Mouse (Mus musculus) hindbrain, embryonic 13.5 days (tissue): Measurements from ENCODE around the gene Kcnq1. TPM values are rescaled to one million over a fixed set of nuclear protein-coding genes. Genes with fewer than 3 reads are reported as not detected.

ENCODE experiments used
- ATAC-seq: fragments of 200-750 bp; cut with Nextera tagmentation; 2 replicates; pipeline ENCODE4 v1.8.0; 2017; ENCODE audit warnings: moderate TSS enrichment; ENCODE audit not compliant: low FRiP score
- H3K27ac ChIP-seq: fragments of 300-500 bp; sonication (generic); 2 replicates; pipeline ENCODE4 v1.5.1; 2015; ENCODE audit warnings: inconsistent platforms, mild to moderate bottlenecking, moderate library complexity
- H3K27me3 ChIP-seq: fragments of 300-500 bp; sonication (generic); 2 replicates; pipeline ENCODE4 v1.6.1; 2015; ENCODE audit warnings: mild to moderate bottlenecking, inconsistent platforms
- H3K36me3 ChIP-seq: fragments of 300-500 bp; sonication (generic); 2 replicates; pipeline ENCODE4 v1.6.1; 2015; ENCODE audit warnings: mild to moderate bottlenecking, inconsistent platforms
- H3K4me1 ChIP-seq: fragments of 300-500 bp; sonication (generic); replicated peaks from 2 replicates; pipeline ENCODE4 v1.6.1; 2015; ENCODE audit warnings: inconsistent platforms
- H3K4me2 ChIP-seq: fragments of 300-500 bp; sonication (generic); 2 replicates; pipeline ENCODE4 v1.6.1; 2015; ENCODE audit warnings: inconsistent platforms, mild to moderate bottlenecking, moderate library complexity
- H3K4me3 ChIP-seq: fragments of 300-500 bp; sonication (generic); 2 replicates; pipeline ENCODE4 v1.5.1; 2015; ENCODE audit warnings: mild to moderate bottlenecking, inconsistent platforms
- H3K9ac ChIP-seq: fragments of 300-500 bp; sonication (generic); 2 replicates; pipeline ENCODE4 v1.6.1; 2015; ENCODE audit warnings: mild to moderate bottlenecking, inconsistent platforms
- H3K9me3 ChIP-seq: fragments of 300-500 bp; sonication (generic); 2 replicates; pipeline ENCODE4 v1.6.1; 2016; ENCODE audit warnings: inconsistent platforms
- WGBS: fragments of 180-500 bp; shearing (Covaris S2); methylation state at CpG from one replicate; pipeline ENCODE4 v1.1.7; 2015; 5-methylcytosine and 5-hydroxymethylcytosine counted together
- polyA plus RNA-seq: library from polyadenylated mRNA; unstranded; fragments of >200 nt; fragmentation: Nextera tagmentation; extraction: Ambion mirVana; gene quantifications from 2 replicates; pipeline ENCODE4 v1.2.1, GENCODE M21; 2015

Gene Kcnq1
- polyA plus RNA-seq, 1 experiment from 2014 or later = 1.7 TPM

DNA sequence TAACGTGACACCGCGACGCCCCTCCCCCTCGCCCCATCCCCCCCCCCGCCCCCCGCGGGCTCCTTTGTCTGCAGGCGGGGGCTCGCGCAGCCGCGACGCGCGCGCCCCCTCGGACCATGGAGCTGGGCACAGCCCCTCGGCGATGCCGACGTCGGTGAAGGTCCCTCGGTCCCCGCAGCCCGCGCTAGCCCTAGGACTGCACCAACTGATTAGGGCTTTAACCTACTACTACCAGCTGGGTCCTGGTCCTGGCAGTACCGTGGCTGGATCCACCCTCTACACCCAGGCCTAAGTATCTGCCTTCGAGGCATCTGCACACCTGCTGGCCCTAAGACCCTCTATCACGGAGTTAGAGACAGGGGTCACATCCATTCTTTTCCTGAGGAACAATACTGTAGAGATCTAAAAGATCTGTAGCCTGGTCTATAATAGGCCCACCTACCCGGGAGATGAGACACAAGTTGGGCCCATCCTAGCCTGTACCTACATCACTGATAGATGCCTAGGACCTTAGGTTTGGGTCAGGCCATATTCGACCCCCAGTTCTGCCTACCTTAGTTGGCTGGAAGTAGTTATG is 355.2 kb downstream of the Kcnq1 start:
- H3K9ac ChIP-seq = peak overlapping the region; percentile 55; the same call in 1 of the 2 replicates
- peaks cover 27% of the 10 kb centered on the region for H3K4me1 ChIP-seq
- peaks cover 20% of the 10 kb centered on the region for H3K27me3 ChIP-seq
- H3K4me3 ChIP-seq = peak overlapping the region; percentile 63
- H3K4me2 ChIP-seq = peak overlapping the region; percentile 58
- H3K9me3 ChIP-seq = peaks cover 21% of the 10 kb centered on the region
- H3K36me3 ChIP-seq = no peaks in the 10 kb centered on the region
- 36% methylated on average over 19 of the region's 32 CpGs for WGBS
- ATAC-seq = peak; percentile 57
- peak overlapping the region; percentile 77 for H3K27ac ChIP-seq

DNA sequence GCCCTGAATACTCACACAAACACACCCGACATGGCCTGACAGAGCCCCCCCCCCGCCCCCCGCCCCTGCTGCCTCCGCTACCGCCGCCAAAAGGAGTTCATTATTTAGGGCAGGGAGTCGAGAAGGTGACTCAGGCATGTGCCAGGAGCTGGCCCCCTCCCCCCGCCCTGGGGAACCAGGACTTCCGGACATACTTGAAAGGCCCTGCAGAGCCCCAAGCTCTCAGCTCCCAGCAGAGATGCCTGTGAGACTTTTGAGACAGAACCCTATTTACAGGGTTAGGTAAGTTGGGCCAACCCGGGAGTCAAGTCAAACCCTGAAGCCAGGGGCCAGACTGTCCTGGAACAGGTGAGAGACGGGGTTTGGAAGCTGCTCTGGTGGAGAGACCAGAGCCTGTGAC is 355.8 kb downstream of the Kcnq1 start:
- Histone ChIP-seq H3K9ac (no peak overlapping the region), H3K27ac (no peak overlapping the region), H3K4me1 (peaks cover 27% of the 10 kb centered on the region), H3K9me3 (peaks cover 21% of the 10 kb centered on the region), H3K36me3 (no peaks in the 10 kb centered on the region), H3K27me3 (peaks cover 17% of the 10 kb centered on the region), H3K4me3 (no peak overlapping the region), H3K4me2 (peak overlapping the region; percentile 58)
- WGBS = 40% methylated on average over 11 of the region's 11 CpGs
- ATAC-seq = no peak

DNA sequence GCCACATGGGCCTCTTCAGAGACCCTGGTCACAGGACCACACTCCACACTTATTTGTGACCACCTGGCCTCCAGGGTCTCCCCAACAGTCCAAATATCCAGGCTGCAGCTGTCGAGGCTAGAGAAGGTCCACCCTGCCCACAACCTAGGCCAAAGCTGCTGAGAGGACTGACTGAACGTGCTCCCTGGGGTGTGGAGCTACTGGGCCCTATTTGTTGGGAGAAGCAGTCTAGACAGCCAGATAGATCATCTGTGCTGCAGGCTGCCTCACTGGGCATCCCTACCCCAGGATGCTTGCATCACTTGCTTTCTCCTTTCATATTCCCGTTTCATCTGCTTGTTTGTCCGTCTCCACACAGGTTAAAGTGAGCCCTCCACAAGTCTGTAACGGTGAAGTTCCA is 356.4 kb downstream of the Kcnq1 start:
- H3K9ac ChIP-seq = no peak overlapping the region
- H3K9me3 ChIP-seq = peaks cover 21% of the 10 kb centered on the region
- H3K27ac ChIP-seq = no peak overlapping the region
- H3K4me3 ChIP-seq = no peak overlapping the region
- H3K4me2 ChIP-seq = no peak overlapping the region
- no peak for ATAC-seq
- H3K36me3 ChIP-seq = no peaks in the 10 kb centered on the region
- H3K4me1 ChIP-seq = peaks cover 29% of the 10 kb centered on the region
- peaks cover 17% of the 10 kb centered on the region for H3K27me3 ChIP-seq
- WGBS = 81% methylated on average over 5 of the region's 5 CpGs

DNA sequence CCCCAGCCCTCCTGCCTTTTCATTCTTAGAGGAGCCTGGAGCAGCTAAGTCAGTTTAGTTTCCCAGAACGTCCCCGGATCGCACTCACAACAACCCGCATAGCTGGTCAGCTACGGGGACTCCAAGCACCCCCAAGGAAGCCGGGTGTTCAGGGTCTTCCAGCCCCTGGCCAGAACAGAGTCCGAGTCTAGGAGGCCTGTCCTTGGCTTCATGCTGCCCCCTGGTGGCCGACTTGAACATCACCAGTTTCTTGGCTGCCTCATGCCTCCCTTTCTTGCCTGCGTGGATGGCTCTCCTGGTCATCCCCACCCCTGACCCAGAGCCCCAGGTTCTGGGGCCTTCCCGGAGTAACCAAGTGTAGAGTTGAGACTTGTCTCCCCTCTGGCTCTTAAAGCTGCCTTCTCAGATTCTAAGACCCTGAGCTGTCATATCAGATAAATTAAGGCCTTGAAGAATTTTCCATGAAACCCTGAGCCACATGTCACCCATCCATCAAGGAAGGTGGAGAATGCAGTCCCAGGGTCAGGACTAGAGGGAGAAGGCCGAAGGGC is 357.8 kb downstream of the Kcnq1 start:
- H3K36me3 ChIP-seq = no peaks in the 10 kb centered on the region
- no peak overlapping the region for H3K4me2 ChIP-seq
- H3K27me3 ChIP-seq = peaks cover 15% of the 10 kb centered on the region
- peaks cover 26% of the 10 kb centered on the region for H3K4me1 ChIP-seq
- H3K9ac ChIP-seq = no peak overlapping the region
- no peak overlapping the region for H3K27ac ChIP-seq
- H3K4me3 ChIP-seq = no peak overlapping the region
- H3K9me3 ChIP-seq = peaks cover 20% of the 10 kb centered on the region
- WGBS = 31% methylated on average over 11 of the region's 11 CpGs
- ATAC-seq = no peak

DNA sequence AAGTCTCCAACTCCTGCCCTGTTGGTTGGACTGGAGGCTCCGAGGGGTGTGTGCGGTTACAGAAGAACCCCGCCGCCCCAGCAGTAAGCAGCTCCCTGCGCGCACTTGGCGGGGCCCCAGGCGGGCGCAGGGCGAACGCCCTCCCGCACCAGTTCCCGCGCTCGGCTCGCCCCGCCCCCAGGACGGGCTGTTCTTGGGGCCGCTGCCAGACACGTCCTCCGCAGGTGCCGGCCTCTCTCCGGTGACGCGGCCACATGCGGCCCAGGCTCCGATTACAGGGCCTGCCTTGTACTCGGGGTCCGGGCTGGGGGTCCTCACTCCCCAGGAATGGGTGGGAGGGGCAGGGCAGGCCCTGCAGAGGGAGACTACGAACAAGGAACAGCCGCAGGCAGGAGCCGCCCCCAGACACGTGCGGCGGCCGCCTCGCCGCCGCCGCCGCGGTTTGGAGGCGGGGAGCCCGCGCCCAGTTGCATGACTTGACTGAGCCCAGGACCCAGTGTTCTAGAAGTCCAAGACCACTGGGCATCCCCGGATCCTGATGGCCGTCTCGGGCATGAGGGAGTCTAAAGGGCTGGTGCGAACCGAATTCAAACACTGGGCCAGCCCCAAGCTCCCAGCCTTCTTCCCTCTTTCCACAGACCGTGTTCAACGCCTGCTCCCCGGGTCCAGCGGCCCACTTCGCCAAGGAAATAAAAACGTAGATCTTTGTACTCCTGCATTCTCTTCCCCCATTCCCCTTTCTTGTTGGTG is 358.8 kb downstream of the Kcnq1 start:
- Histone ChIP-seq H3K4me3 (peak overlapping the region; percentile 36), H3K27ac (no peak overlapping the region), H3K4me2 (peak overlapping the region; percentile 68), H3K36me3 (no peaks in the 10 kb centered on the region), H3K9ac (peak overlapping the region; percentile 65), H3K4me1 (peaks cover 26% of the 10 kb centered on the region), H3K27me3 (peaks cover 18% of the 10 kb centered on the region), H3K9me3 (peaks cover 9% of the 10 kb centered on the region)
- WGBS = 25% methylated on average over 55 of the region's 56 CpGs
- no peak for ATAC-seq

DNA sequence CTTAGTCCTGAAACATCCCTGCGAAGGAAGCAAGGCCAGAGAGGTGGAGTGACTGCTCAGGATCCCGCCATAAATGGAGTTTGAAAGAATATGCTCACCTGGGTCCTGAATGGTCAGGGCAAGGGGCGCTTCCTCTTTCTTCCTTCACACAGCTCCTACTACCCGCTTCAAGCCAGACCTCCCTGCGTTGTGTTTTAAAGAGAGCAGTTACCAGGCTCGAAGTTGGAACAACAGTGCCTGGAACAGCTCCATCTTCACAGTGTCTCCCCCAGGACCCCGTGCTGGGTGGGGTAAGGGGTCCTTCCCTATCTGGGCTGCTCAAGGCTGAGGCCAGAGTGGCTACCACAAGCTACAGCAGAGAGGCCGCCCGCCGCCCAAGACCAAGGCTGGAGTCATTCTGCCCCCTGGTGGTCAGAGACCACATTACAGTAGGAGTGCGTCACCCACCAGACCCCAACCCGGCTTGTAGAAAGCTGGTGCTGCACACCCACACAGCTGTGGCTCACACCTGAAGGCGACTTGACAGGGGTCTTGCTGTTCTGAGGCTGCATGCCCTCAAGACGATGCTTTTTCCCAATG is 360.0 kb downstream of the Kcnq1 start:
- no peak overlapping the region for H3K9ac ChIP-seq
- no peak overlapping the region for H3K4me3 ChIP-seq
- H3K4me1 ChIP-seq = peaks cover 26% of the 10 kb centered on the region
- peak; percentile 11; the same call in 1 of the 2 replicates for ATAC-seq
- H3K4me2 ChIP-seq = no peak overlapping the region
- WGBS = 38% methylated on average over 14 of the region's 14 CpGs
- H3K36me3 ChIP-seq = no peaks in the 10 kb centered on the region
- H3K9me3 ChIP-seq = no peaks in the 10 kb centered on the region
- H3K27ac ChIP-seq = no peak overlapping the region
- peaks cover 23% of the 10 kb centered on the region for H3K27me3 ChIP-seq

DNA sequence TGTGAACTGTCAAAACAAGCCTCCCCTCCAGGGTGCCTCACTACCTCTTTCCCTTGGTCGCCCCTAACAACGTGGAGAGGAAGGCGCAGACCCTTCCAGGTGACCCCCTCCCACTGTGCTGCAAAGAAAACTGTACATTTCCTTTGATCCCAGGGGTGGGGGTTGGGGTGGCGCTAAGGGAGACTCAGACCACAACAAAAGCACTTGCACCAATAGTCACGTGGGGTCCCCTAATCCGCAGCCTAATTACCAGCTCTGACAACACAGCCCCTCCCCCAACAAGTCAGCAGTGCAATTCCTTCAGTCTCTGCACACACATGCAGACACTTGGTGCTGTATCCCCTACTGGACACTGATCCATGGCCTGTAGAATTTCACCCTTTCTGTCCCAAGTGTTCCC is 361.6 kb downstream of the Kcnq1 start:
- no peak for ATAC-seq
- Histone ChIP-seq H3K9me3 (no peaks in the 10 kb centered on the region), H3K36me3 (no peaks in the 10 kb centered on the region), H3K4me1 (peaks cover 21% of the 10 kb centered on the region), H3K4me3 (no peak overlapping the region), H3K27ac (no peak overlapping the region), H3K27me3 (peaks cover 23% of the 10 kb centered on the region), H3K9ac (no peak overlapping the region), H3K4me2 (no peak overlapping the region)
- 8% methylated on average over 6 of the region's 6 CpGs for WGBS

DNA sequence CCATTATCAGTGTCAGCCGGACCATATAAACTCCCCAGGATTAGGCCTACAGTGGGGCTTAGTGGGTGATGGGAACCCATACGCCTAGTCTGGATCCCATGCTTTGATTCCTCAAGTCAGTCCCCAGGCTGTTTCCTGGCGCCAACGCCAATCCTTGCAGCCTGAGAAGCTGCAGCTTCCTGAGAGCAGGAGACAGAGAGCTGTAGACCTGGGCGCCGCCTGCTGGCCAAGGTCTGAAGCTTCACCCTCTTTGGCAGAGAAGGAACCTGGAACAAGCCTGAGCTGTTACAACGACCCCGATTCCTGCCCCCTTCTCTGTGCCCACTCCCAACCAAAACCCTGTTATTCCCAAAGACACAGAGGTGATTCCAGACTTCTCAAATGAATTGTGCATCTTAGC is 363.8 kb downstream of the Kcnq1 start:
- H3K4me2 ChIP-seq = no peak overlapping the region

DNA sequence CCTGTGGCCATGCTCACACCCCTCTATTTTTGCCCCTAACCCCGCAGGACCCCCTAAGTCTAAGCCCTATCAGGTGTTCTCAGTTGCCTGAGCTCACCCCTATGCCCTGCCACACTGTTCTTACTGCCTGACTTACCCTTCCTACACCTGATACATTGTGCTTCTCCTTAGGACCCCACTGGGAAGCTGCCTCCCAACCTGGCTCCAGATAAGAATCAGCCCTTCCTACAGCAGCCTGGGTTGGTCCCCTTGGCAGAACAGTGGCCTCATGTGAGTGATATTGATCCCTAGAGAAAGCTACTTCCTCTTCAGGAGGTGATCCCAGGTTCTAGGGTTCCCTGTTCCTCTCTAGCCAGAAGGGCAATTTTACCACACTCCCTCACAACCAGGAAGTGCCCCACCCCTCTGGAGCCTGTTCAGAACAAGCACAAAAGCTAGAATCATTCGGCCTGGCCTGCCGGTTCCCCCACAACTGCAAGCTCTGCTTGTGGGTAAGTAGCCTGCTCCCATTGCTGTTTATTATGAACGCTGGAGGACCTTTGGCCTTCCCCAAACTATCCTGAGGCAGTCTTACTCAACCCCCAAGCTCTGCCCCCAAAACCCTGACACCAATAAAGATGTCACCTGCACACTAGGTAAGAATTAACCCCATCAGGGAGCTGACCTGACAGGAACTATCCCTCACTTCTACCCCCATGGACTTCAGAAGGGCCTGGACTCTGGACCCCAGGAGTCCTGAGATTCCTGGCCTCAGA is 367.4 kb downstream of the Kcnq1 start, which contains the start of gene Slc22a18:
Gene Slc22a18, plus strand, starts transcription at position 390 of the 755 bp plus-strand sequence.
- 46% methylated on average over 4 of the region's 4 CpGs for WGBS

More for the DNA sequence above, 363.8 kb downstream of the Kcnq1 start:
- H3K27ac ChIP-seq = no peak overlapping the region
- no peaks in the 10 kb centered on the region for H3K36me3 ChIP-seq
- H3K4me1 ChIP-seq = peaks cover 12% of the 10 kb centered on the region
- 0 out of 2 replicates have a peak, but pooled peaks have one; percentile 36 for ATAC-seq
- WGBS = 19% methylated on average over 8 of the region's 8 CpGs
- no peak overlapping the region for H3K4me3 ChIP-seq
- no peaks in the 10 kb centered on the region for H3K9me3 ChIP-seq
- H3K9ac ChIP-seq = no peak overlapping the region
- peaks cover 23% of the 10 kb centered on the region for H3K27me3 ChIP-seq

DNA sequence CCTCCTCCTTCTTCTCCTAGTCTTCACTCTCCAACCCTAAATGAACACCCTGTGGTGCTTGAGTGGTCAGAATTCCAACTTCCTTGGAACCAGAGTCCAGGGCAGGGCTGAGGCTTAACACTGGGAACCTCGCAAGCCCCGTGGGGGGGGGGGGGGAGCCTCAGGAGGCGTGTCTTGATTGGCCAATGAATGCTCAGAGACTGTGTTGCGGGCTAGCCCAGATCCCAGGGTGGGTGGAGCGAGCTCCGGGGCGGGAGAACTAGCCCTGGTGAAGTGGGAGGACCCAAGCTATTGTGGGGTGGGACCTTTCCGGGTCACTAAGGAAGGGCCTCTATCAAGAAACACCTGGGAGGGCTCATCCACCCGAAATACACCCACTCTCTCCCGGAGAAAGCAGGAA is 368.6 kb downstream of the Kcnq1 start:
- peaks cover 11% of the 10 kb centered on the region for H3K27me3 ChIP-seq
- 31% methylated on average over 10 of the region's 10 CpGs for WGBS
- no peak overlapping the region for H3K27ac ChIP-seq
- H3K4me3 ChIP-seq = no peak overlapping the region
- H3K36me3 ChIP-seq = no peaks in the 10 kb centered on the region
- no peaks in the 10 kb centered on the region for H3K4me1 ChIP-seq
- H3K4me2 ChIP-seq = no peak overlapping the region
- no peak for ATAC-seq
- H3K9ac ChIP-seq = no peak overlapping the region
- H3K9me3 ChIP-seq = no peaks in the 10 kb centered on the region

More for the DNA sequence above, 367.4 kb downstream of the Kcnq1 start, which contains the start of gene Slc22a18:
- H3K36me3 ChIP-seq = no peaks in the 10 kb centered on the region
- H3K27me3 ChIP-seq = peaks cover 14% of the 10 kb centered on the region
- no peaks in the 10 kb centered on the region for H3K9me3 ChIP-seq
- H3K4me1 ChIP-seq = no peaks in the 10 kb centered on the region
- H3K4me3 ChIP-seq = no peak within 1 kb of the TSS
- no peak within 1 kb of the TSS for H3K27ac ChIP-seq
- H3K4me2 ChIP-seq = no peak within 1 kb of the TSS
- H3K9ac ChIP-seq = no peak within 1 kb of the TSS
- no peak for ATAC-seq

DNA sequence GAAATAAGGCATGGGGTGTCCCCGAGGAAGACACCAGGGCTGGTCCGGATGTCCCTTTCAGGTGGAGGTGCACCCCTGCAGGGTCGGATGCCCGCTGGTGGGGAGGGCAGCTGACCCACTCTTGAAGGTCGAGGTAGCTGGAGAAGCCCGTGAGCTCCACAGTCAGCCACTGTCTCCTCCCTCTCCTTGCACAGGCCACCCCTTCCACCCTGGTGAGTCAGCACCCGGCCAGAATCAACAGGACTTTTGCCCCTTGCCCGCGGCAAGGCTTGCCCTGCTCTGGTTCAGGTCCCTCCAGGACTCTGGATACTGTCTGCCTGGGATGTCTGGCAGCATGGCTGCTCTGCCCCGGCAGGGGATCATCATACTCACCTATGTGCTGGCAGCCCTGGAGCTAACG is 369.7 kb downstream of the Kcnq1 start:
- no peaks in the 10 kb centered on the region for H3K9me3 ChIP-seq
- no peaks in the 10 kb centered on the region for H3K4me1 ChIP-seq
- ATAC-seq = no peak
- H3K36me3 ChIP-seq = no peaks in the 10 kb centered on the region
- no peak overlapping the region for H3K4me2 ChIP-seq
- no peak overlapping the region for H3K9ac ChIP-seq
- no peak overlapping the region for H3K27ac ChIP-seq
- no peak overlapping the region for H3K4me3 ChIP-seq
- peaks cover 12% of the 10 kb centered on the region for H3K27me3 ChIP-seq
- 78% methylated on average over 11 of the region's 11 CpGs for WGBS
